Mouse (Mus musculus): ENCODE results near the gene Asl. TPM values are rescaled to one million over a fixed set of nuclear protein-coding genes. Genes with fewer than 3 reads are reported as not detected.
A peak's percentile ranks its signal among the peaks of the same experiment; 100 is the strongest.

Gene Asl
- polyA plus RNA-seq, 1 experiment from 2014 or later = 16.0 TPM

DNA sequence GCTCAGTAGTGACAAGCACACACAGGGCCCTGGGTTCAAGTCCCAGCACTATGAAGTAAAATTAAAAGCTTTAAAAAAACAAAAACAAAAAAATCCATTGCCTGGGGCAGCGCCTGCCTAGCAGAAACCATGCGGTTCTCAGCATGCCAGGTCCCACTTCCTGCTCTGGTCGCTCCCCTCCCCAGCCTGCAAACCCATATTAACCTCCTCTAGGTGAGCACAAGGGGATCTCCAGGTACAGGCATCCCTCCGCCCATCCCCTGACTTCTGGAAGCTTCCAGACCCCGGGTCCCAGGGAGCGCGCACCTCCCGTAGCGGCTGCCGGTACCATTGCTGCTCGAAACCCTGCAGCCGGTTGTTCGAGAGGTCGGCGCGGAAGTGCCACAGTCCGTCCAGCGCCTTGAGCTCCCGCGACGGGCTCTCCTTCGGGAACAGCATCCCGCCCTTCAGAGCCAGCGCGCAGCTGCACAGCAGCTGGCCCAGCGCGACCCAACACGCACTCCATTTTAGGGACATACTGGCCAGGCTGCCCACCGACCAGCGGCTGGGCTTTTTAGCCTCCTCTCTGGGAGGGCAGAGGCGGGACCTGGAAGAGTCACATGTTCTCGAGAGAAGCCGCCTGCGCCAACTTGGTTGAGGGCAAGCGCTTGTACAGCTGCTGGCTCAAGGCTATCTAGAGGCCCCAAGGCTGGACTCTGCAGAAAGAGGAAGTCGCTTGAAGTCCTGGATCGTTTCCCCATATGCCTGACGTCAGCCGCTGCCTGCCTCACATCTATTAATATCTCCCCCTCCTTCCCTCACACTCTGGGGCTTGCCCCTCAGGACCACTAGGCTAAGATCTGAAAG lies 26.5 kb downstream of the Asl start, which contains the start of gene Gusb:
Gene Gusb (minus strand): TSS at position 749 of the 846 bp plus-strand sequence.
- H3K36me3 ChIP-seq = no peaks in the 10 kb centered on the region
- peak within 1 kb of the TSS; percentile 85 for H3K27ac ChIP-seq
- H3K4me1 ChIP-seq (replicated peaks) = peaks cover 12% of the 10 kb centered on the region
- WGBS = under 1% methylated on average over 39 of the region's 39 CpGs
- no peaks in the 10 kb centered on the region for H3K27me3 ChIP-seq
- peak within 1 kb of the TSS; percentile 85 for H3K4me2 ChIP-seq
- H3K9me3 ChIP-seq (replicated peaks) = no peaks in the 10 kb centered on the region
- peak; percentile 93 for ATAC-seq (replicated peaks; ENCODE audit: insufficient number of reproducible peaks, insufficient read depth, low FRiP score, low read depth)
- peak within 1 kb of the TSS; percentile 77 for H3K4me3 ChIP-seq
- peak within 1 kb of the TSS; percentile 72 for H3K9ac ChIP-seq

DNA sequence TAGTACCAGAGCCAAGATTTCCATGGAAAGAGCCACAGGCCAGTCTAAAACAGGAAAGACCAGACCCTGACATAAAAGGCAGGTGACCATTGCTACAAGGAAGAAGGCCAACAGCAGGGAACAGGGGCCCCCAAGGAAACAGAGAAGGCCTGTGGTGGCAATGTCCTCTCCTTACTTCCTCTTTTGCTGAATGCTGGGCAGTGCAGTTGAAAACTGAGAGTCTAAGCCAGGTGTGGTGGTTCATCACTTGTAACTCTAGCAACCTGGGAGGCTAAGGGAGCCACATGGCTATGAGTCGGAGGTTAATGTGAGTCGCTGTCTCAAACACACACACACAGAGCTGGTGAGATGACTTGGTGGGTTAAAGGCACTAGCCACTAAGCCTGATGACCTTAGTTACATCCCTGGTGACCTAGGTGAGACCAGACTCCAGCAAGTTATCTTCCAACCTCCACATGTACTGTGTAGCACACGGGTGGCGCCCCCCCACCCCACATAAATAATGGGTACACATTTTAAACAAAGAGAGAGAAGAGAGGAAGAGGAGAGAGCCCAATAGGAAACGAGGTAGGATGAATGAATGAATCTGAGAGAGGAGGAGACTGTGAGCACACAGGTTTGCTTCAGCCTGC lies 27.6 kb downstream of the Asl start:
- peak overlapping the region; percentile 85 for H3K4me2 ChIP-seq
- ATAC-seq (replicated peaks; ENCODE audit: insufficient number of reproducible peaks, insufficient read depth, low FRiP score, low read depth) = no peak
- 57% methylated on average over 5 of the region's 5 CpGs for WGBS
- peak overlapping the region; percentile 72; the same call in 1 of the 2 replicates for H3K9ac ChIP-seq
- no peaks in the 10 kb centered on the region for H3K9me3 ChIP-seq (replicated peaks)
- H3K27ac ChIP-seq = peak overlapping the region; percentile 85; the same call in 1 of the 2 replicates
- peaks cover 3% of the 10 kb centered on the region; the same call in 1 of the 2 replicates for H3K36me3 ChIP-seq
- H3K4me1 ChIP-seq (replicated peaks) = peaks cover 12% of the 10 kb centered on the region
- H3K27me3 ChIP-seq = no peaks in the 10 kb centered on the region
- peak overlapping the region; percentile 77 for H3K4me3 ChIP-seq

DNA sequence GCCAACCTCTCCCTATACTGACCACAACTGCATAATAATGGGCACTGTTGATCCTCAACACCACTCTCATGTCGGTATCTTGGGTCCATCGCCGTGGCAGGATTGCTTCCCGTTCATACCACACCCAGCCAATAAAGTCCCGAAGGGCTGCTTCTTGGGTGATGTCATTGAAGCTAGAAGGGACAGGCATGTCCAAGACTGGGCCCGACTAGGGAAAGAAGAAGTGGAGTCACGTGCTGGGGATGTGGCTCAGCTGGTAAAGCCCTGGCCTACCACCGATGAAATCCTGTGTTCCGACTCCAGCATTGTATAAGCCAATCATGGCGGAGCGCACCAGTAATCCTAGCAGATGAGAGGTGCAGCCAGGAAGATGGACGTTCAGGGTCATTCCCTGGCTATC lies 28.3 kb downstream of the Asl start:
- ATAC-seq (replicated peaks; ENCODE audit: insufficient number of reproducible peaks, insufficient read depth, low FRiP score, low read depth) = no peak
- no peak overlapping the region for H3K9ac ChIP-seq
- H3K36me3 ChIP-seq = peaks cover 3% of the 10 kb centered on the region; the same call in 1 of the 2 replicates
- no peaks in the 10 kb centered on the region for H3K27me3 ChIP-seq
- no peak overlapping the region for H3K4me3 ChIP-seq
- H3K4me2 ChIP-seq = no peak overlapping the region
- peaks cover 12% of the 10 kb centered on the region for H3K4me1 ChIP-seq (replicated peaks)
- WGBS = 87% methylated on average over 12 of the region's 12 CpGs
- no peak overlapping the region for H3K27ac ChIP-seq
- H3K9me3 ChIP-seq (replicated peaks) = no peaks in the 10 kb centered on the region

DNA sequence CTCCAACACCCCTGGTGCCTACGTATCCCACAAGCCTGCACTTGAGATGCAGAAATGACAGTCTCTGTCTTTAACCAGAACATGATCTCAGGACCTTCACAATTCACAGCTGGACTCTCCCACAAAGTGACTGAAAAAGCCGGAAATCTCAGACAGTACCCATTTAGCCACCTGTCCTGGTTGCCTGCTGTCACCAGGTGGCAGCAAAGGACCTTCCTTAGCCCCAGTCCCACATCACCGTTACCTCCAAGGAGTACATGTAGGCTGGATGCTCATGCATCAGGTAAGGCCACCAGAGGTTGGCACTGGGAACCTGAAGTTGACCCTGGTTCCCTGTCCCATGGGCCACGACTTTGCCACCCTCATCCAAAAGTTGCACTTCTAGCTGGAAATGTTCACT lies 29.9 kb downstream of the Asl start:
- Histone ChIP-seq H3K4me3 (no peak overlapping the region), H3K4me1 (replicated peaks) (peaks cover 12% of the 10 kb centered on the region)
- 29% methylated on average over 4 of the region's 4 CpGs for WGBS

DNA sequence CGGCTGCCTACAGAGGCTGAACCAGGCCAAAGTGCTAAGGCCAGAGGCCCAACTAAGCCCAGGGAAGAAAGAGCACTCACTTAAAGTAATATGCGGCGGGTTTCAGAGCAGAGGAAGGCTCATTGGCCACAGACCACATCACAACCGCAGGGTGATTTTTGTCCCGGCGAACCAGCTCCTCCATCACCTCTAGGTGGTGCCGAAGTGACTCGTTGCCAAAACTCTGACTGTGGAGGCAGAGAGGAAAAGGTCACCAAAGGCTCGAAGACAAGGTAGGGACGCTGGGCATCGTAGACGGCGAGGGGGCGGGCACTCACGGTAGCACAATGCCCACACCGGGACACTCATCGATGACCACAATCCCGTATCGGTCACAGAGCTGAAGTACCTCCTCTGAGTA lies 31.3 kb downstream of the Asl start:
- Histone ChIP-seq H3K9ac (no peak overlapping the region), H3K27ac (no peak overlapping the region), H3K9me3 (replicated peaks) (no peaks in the 10 kb centered on the region), H3K4me1 (replicated peaks) (0 out of 2 replicates have a peak, but pooled peaks cover 5% of the 10 kb centered on the region), H3K4me2 (no peak overlapping the region), H3K27me3 (no peaks in the 10 kb centered on the region), H3K36me3 (peaks cover 8% of the 10 kb centered on the region; the same call in 1 of the 2 replicates), H3K4me3 (no peak overlapping the region)
- ATAC-seq (replicated peaks; ENCODE audit: insufficient number of reproducible peaks, insufficient read depth, low FRiP score, low read depth) = no peak
- 62% methylated on average over 19 of the region's 19 CpGs for WGBS

More for the DNA sequence above, 29.9 kb downstream of the Asl start:
- Histone ChIP-seq H3K4me2 (no peak overlapping the region), H3K27me3 (no peaks in the 10 kb centered on the region), H3K36me3 (peaks cover 3% of the 10 kb centered on the region; the same call in 1 of the 2 replicates), H3K9me3 (replicated peaks) (no peaks in the 10 kb centered on the region), H3K27ac (no peak overlapping the region), H3K9ac (no peak overlapping the region)
- no peak for ATAC-seq (replicated peaks; ENCODE audit: insufficient number of reproducible peaks, insufficient read depth, low FRiP score, low read depth)

DNA sequence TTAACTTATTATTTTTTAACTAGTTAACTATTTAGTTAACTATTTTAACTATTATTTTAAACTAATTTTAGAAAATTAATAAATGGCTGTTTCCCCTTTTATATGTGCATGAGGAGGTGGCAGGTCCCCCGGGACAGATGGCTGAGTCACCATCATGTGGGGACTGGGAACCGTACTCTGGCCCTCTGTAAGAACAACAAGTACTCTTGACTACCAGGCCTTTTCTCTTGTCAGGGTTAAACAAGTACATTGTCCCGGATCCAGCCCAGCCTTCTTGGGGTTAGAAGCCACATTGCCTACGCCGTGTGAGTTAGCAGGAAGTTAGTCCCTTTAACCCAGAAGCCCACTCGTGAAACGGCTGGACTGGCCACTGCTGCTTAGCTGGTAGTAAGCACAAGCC lies 34.1 kb downstream of the Asl start:
- Histone ChIP-seq H3K27ac (no peak overlapping the region), H3K36me3 (peaks cover 9% of the 10 kb centered on the region; the same call in 1 of the 2 replicates), H3K4me3 (no peak overlapping the region), H3K27me3 (no peaks in the 10 kb centered on the region), H3K9me3 (replicated peaks) (no peaks in the 10 kb centered on the region), H3K4me2 (no peak overlapping the region), H3K4me1 (replicated peaks) (no peaks in the 10 kb centered on the region), H3K9ac (no peak overlapping the region)
- ATAC-seq (replicated peaks; ENCODE audit: insufficient number of reproducible peaks, insufficient read depth, low FRiP score, low read depth) = no peak
- WGBS = 94% methylated on average over 7 of the region's 7 CpGs

DNA sequence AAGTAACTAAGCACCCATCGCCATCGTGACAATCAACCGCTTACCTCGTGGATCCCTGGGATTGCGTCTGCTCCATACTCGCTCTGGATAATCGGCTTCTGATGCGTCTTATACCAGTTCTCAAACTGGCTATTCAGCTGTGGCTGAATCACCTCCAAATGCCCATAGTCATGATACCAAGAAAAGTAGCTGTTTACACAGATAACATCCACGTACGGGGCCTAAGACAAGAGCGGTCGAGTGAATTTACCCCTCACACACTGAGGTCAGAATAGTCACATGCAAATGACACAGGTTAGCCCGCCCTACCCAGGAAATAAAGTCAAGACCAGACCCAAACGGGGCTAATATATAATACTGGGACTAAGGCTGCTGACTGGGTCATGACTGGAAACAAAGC lies 35.7 kb downstream of the Asl start:
- H3K27me3 ChIP-seq = no peaks in the 10 kb centered on the region
- no peaks in the 10 kb centered on the region for H3K9me3 ChIP-seq (replicated peaks)
- no peaks in the 10 kb centered on the region for H3K4me1 ChIP-seq (replicated peaks)
- no peak for ATAC-seq (replicated peaks; ENCODE audit: insufficient number of reproducible peaks, insufficient read depth, low FRiP score, low read depth)
- H3K9ac ChIP-seq = no peak overlapping the region
- peaks cover 9% of the 10 kb centered on the region; the same call in 1 of the 2 replicates for H3K36me3 ChIP-seq
- no peak overlapping the region for H3K4me2 ChIP-seq
- 90% methylated on average over 14 of the region's 14 CpGs for WGBS
- H3K4me3 ChIP-seq = no peak overlapping the region
- no peak overlapping the region for H3K27ac ChIP-seq

DNA sequence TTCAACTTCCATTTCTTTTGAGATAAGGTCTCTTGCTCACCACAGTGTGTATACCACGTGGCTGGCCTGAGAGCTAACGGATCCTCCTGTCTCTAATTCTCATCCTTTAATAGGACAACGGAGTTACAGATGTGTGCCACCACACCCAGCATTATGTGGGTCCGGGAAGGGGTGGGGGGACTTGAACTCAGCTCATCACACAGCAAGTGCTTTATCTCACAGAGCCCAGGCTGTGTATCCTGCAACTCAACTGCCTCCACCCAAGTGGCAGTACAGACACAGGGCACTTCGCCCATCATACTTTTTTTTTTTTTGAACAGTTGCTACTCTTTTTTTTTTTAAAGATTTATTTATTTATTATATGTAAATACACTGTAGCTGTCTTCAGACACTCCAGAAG lies 37.1 kb downstream of the Asl start:
- Histone ChIP-seq H3K9me3 (replicated peaks) (no peaks in the 10 kb centered on the region), H3K4me3 (no peak overlapping the region), H3K9ac (no peak overlapping the region), H3K27me3 (no peaks in the 10 kb centered on the region), H3K27ac (no peak overlapping the region), H3K4me1 (replicated peaks) (no peaks in the 10 kb centered on the region), H3K36me3 (peaks cover 15% of the 10 kb centered on the region; the same call in 1 of the 2 replicates), H3K4me2 (no peak overlapping the region)
- WGBS = 92% methylated on average over 5 of the region's 5 CpGs
- no peak for ATAC-seq (replicated peaks; ENCODE audit: insufficient number of reproducible peaks, insufficient read depth, low FRiP score, low read depth)

DNA sequence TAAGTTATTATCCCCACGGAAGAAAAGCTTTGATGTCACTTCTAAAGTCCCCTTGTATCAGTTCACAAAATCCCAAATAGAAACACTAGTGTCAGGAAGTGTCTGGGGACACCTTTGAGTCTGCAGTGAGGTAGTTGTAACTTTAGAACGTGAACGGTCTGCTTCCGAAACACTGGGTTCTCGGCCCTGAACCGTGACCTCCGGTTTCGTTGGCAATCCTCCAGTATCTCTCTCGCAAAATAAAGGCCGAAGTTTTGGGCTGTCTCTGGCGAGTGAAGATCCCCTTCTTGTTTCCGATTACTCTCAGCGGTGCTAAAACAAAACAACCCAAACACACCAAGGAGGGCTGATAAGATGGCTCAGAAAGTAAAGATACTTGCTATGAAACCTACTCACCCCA lies 39.7 kb downstream of the Asl start:
- WGBS = 68% methylated on average over 13 of the region's 13 CpGs
- Histone ChIP-seq H3K9me3 (replicated peaks) (no peaks in the 10 kb centered on the region), H3K4me2 (no peak overlapping the region), H3K36me3 (peaks cover 12% of the 10 kb centered on the region; the same call in 1 of the 2 replicates), H3K4me1 (replicated peaks) (no peaks in the 10 kb centered on the region), H3K9ac (no peak overlapping the region), H3K4me3 (no peak overlapping the region), H3K27me3 (no peaks in the 10 kb centered on the region), H3K27ac (no peak overlapping the region)
- no peak for ATAC-seq (replicated peaks; ENCODE audit: insufficient number of reproducible peaks, insufficient read depth, low FRiP score, low read depth)

DNA sequence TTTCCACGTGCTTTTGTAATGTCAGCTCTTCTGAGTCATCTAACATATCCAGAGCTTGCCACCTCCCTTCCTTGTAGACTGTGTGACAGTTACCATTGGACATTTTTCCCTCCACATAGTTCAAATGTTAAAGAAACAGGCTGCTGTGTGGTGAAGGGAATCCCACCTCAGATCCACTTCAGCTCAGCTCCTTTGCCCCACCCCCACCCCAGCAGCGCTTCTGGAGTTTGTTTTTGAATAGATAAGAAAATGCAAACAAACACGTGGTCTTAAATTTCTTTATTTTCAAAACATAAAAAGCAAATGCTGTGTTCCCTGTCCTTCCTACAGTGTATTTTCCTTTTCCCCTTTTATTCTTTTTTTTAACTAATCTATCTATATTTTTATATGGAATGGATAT lies 48.8 kb downstream of the Asl start:
- Histone ChIP-seq H3K36me3 (peaks cover 10% of the 10 kb centered on the region; the same call in 1 of the 2 replicates), H3K4me2 (no peak overlapping the region), H3K9me3 (replicated peaks) (no peaks in the 10 kb centered on the region), H3K4me3 (no peak overlapping the region), H3K27me3 (no peaks in the 10 kb centered on the region), H3K27ac (no peak overlapping the region), H3K4me1 (replicated peaks) (no peaks in the 10 kb centered on the region), H3K9ac (no peak overlapping the region)
- ATAC-seq (replicated peaks; ENCODE audit: insufficient number of reproducible peaks, insufficient read depth, low FRiP score, low read depth) = no peak
- WGBS = 43% methylated on average over 3 of the region's 3 CpGs

DNA sequence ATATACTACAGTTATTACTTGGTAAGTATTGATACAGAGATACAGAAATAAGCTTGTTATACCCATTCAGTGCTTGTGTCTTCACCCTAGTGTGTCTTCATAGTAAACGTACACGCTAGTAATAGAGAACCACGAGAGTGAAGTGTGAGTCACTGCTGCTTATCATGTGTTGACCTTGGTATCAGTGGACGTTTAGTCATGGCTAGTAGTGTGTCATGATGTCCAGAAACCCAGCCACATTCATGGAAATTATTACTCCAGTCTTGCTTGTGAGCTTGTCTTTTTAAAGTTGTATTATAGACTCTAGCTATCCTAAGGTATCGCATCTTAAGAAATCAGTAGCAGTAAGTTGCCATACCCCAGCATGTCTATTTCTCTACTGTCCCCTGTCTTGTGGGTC lies 50.4 kb downstream of the Asl start:
- Histone ChIP-seq H3K4me1 (replicated peaks) (no peaks in the 10 kb centered on the region), H3K4me2 (no peak overlapping the region), H3K9ac (no peak overlapping the region), H3K9me3 (replicated peaks) (no peaks in the 10 kb centered on the region), H3K4me3 (no peak overlapping the region), H3K36me3 (peaks cover 10% of the 10 kb centered on the region; the same call in 1 of the 2 replicates), H3K27ac (no peak overlapping the region), H3K27me3 (no peaks in the 10 kb centered on the region)
- no peak for ATAC-seq (replicated peaks; ENCODE audit: insufficient number of reproducible peaks, insufficient read depth, low FRiP score, low read depth)
- WGBS = 45% methylated on average over 5 of the region's 5 CpGs
